Mouse (Mus musculus) liver, adult 2 months (tissue): ENCODE data around the gene Dop1a.

ENCODE experiments used
- CTCF ChIP-seq: fragments of 200-500 bp; IDR thresholded peaks from 2 replicates; pipeline ENCODE4 v1.5.1; 2011; ENCODE audit warnings: low read depth, low read length, control low read depth
- POLR2A ChIP-seq: fragments of 200-500 bp; IDR thresholded peaks from 2 replicates; pipeline ENCODE4 v1.6.1; 2011; ENCODE audit warnings: low read length, control low read depth; ENCODE audit not compliant: insufficient read depth; ENCODE audit errors: extremely low read depth

- TF ChIP-seq CTCF, result no peak
- no peak for TF ChIP-seq POLR2A
Observed at GRCm38 (mm10) chr9:86575178-86575577, 108.2 kb downstream of the Dop1a start.
